Mouse (Mus musculus) liver, embryonic 16.5 days (tissue): ENCODE results near the gene Kif1bp. TPM values are rescaled to one million over a fixed set of nuclear protein-coding genes. Genes with fewer than 3 reads are reported as not detected.
"Not testable (repeated sequence)": the region's sequence is repeated elsewhere in the genome, so short reads cannot be mapped to it uniquely, and the experiment has no call there.

Source experiments
- ATAC-seq: fragments of 200-750 bp; cut with Nextera tagmentation; 2 replicates; pipeline ENCODE4 v1.8.0; 2017; ENCODE audit warnings: low read depth, mild to moderate bottlenecking, moderate number of reproducible peaks, moderate library complexity
- H3K27ac ChIP-seq: fragments of 300-500 bp; sonication (generic); 2 replicates; pipeline ENCODE4 v1.5.1; 2014; ENCODE audit warnings: mild to moderate bottlenecking, low read length
- H3K27me3 ChIP-seq: fragments of 300-500 bp; sonication (generic); 2 replicates; pipeline ENCODE4 v1.6.1; 2014; ENCODE audit warnings: low read depth, low read length, mixed read lengths; ENCODE audit not compliant: control insufficient read depth, insufficient read depth
- H3K36me3 ChIP-seq: fragments of 300-500 bp; sonication (generic); 2 replicates; pipeline ENCODE4 v1.6.1; 2014; ENCODE audit warnings: mild to moderate bottlenecking; ENCODE audit not compliant: control insufficient read depth, insufficient read depth
- H3K4me1 ChIP-seq: fragments of 300-500 bp; sonication (generic); 2 replicates; pipeline ENCODE4 v1.6.1; 2014; ENCODE audit warnings: low read depth, low read length, mixed read lengths; ENCODE audit not compliant: control insufficient read depth
- H3K4me2 ChIP-seq: fragments of 300-500 bp; sonication (generic); 2 replicates; pipeline ENCODE4 v1.6.1; 2014; ENCODE audit warnings: low read depth, low read length, mixed read lengths
- H3K4me3 ChIP-seq: fragments of 300-500 bp; sonication (generic); 2 replicates; pipeline ENCODE4 v1.5.1; 2014; ENCODE audit warnings: low read depth, mild to moderate bottlenecking, low read length
- H3K9ac ChIP-seq: fragments of 300-500 bp; sonication (generic); 2 replicates; pipeline ENCODE4 v1.6.1; 2014; ENCODE audit warnings: low read depth, low read length
- H3K9me3 ChIP-seq: fragments of 300-500 bp; sonication (generic); replicated peaks from 2 replicates; pipeline ENCODE4 v1.6.1; 2016; ENCODE audit warnings: low read length; ENCODE audit not compliant: control insufficient read depth
- WGBS: fragments of 180-500 bp; shearing (Covaris S2); extraction: QIAGEN DNeasy Blood & Tissue Kit; methylation state at CpG from one replicate; pipeline ENCODE4 v1.1.7; 2014; ENCODE audit not compliant: insufficient replicate concordance; 5-methylcytosine and 5-hydroxymethylcytosine counted together
- polyA plus RNA-seq: library from polyadenylated mRNA; unstranded; fragments of >200 nt; fragmentation: Nextera tagmentation; extraction: Ambion mirVana; gene quantifications from 2 replicates; pipeline ENCODE4 v1.2.1, GENCODE M21; 2015

The Kif1bp gene
- polyA plus RNA-seq, 1 experiment from 2014 or later = 9.9 TPM

GRCm38 (mm10) chr10:62501951-62502350, 76.3 kb downstream of the Kif1bp start:
- no peak overlapping the region for H3K4me3 ChIP-seq
- ATAC-seq = no peak
- 65% methylated on average over 7 of the region's 7 CpGs for WGBS

GRCm38 (mm10) chr10:62500916-62501615, 77.2 kb downstream of the Kif1bp start:
- Histone ChIP-seq H3K9me3 (no peaks in the 10 kb centered on the region), H3K4me2 (peak overlapping the region; percentile 17; the same call in 1 of the 2 replicates), H3K9ac (no peak overlapping the region), H3K4me1 (peaks cover 45% of the 10 kb centered on the region), H3K27ac (no peak overlapping the region), H3K4me3 (no peak overlapping the region), H3K27me3 (no peaks in the 10 kb centered on the region), H3K36me3 (no peaks in the 10 kb centered on the region)
- WGBS = 56% methylated on average over 9 of the region's 9 CpGs
- ATAC-seq = no peak

More at GRCm38 (mm10) chr10:62501951-62502350, 76.3 kb downstream of the Kif1bp start:
- Histone ChIP-seq H3K4me2 (no peak overlapping the region), H3K4me1 (peaks cover 47% of the 10 kb centered on the region), H3K27me3 (no peaks in the 10 kb centered on the region), H3K27ac (no peak overlapping the region; the same call in 1 of the 2 replicates), H3K9me3 (no peaks in the 10 kb centered on the region), H3K36me3 (no peaks in the 10 kb centered on the region), H3K9ac (no peak overlapping the region)

DNA sequence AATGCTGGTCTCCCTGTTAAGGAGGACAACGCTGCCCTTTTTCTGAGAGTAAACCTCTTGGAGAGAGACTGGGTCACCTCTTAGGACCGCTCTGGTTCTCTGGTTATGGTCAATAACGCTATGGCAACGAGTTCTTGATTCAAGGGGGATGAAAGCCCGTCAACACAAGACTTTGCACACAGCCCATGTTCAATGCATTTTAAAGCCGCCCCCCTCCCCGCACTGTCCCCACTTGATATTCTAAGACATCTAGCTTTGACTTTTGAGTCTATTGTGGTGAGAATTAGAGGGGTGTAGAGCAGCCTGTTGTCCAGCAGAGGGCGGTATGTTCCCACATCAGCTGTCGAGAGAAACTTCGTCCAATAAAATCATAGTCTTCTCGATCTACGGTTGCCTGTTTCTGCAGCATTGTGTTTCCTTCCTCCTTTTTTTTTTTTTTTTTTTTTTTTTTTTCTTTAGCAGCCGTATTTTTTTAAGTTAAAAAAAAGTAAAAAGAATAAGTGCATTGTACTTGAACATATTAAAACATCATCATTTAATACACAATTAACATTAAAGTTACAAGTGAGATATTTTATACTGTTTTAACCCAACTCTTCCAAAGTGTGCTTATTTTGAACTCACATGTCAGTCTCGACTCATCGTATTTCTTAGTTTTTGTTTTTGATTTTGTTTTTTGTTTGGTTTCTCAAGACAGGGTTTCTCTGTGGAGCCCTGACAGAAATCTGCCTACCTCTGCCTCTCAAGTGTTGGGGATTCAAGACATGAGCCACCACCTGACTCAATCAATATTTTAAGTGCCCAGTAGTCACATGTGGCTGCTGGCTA, 78.0 kb downstream of the Kif1bp start:
- 23% methylated on average over 15 of the region's 15 CpGs for WGBS
- no peaks in the 10 kb centered on the region for H3K9me3 ChIP-seq
- no peaks in the 10 kb centered on the region for H3K36me3 ChIP-seq
- peaks cover 39% of the 10 kb centered on the region for H3K4me1 ChIP-seq
- H3K27me3 ChIP-seq = no peaks in the 10 kb centered on the region
- H3K4me2 ChIP-seq = peak overlapping the region; percentile 17; the same call in 1 of the 2 replicates
- no peak overlapping the region for H3K4me3 ChIP-seq
- no peak overlapping the region for H3K27ac ChIP-seq
- H3K9ac ChIP-seq = no peak overlapping the region
- peak; percentile 22; the same call in 1 of the 2 replicates for ATAC-seq

DNA sequence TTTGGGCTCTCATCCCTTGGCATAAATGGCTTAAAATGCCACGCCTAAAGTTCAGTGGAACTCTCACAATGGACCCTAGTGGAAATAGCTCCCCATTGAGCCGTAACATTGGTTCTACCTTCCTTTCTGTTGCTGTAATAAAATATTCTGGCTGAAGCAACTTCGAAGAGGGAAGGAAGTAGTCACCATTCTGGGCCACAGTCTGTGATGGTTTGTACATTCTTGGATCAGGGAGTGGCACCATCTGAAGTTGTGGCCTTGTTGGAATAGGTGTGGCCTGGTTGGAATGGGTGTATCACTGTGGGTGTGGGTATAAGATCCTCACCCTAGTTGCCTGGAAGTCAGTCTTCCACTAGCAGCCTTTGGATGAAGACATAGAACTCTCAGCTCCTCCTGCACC, 86.6 kb downstream of the Kif1bp start:
- peaks cover 17% of the 10 kb centered on the region for H3K4me1 ChIP-seq
- not testable (repeated sequence) for H3K36me3 ChIP-seq, ATAC-seq, H3K4me3 ChIP-seq, H3K9ac ChIP-seq, H3K27me3 ChIP-seq, H3K27ac ChIP-seq, H3K9me3 ChIP-seq
- WGBS = 68% methylated on average over 3 of the region's 3 CpGs
- H3K4me2 ChIP-seq = peak overlapping the region; percentile 13; the same call in 1 of the 2 replicates

Other genes with a start within 250 kb of the Kif1bp start
- gene Hk1, start 198.5 kb downstream of the Kif1bp start, polyA plus RNA-seq = 94.2 and 98.9 TPM in 2 replicates
- 10.3 and 14.0 TPM in 2 replicates for gene Hkdc1, start 156.0 kb downstream of the Kif1bp start, polyA plus RNA-seq
- 0.08 and 0.09 TPM in 2 replicates for gene 4930507D05Rik, start 129.0 kb downstream of the Kif1bp start, polyA plus RNA-seq
- 11.4 and 11.6 TPM in 2 replicates for gene Supv3l1, start 128.7 kb downstream of the Kif1bp start, polyA plus RNA-seq
- gene Vps26a, start 91.7 kb downstream of the Kif1bp start, polyA plus RNA-seq = 38.0 and 44.0 TPM in 2 replicates
- 62.1 and 65.8 TPM in 2 replicates for gene Srgn, start 51.0 kb downstream of the Kif1bp start, polyA plus RNA-seq
- gene Ddx21, start 23.8 kb upstream of the Kif1bp start, polyA plus RNA-seq = 9.6 and 10.3 TPM in 2 replicates
- 34.4 and 35.4 TPM in 2 replicates for gene Ddx50, start 72.8 kb upstream of the Kif1bp start, polyA plus RNA-seq
- gene Stox1, start 147.7 kb upstream of the Kif1bp start, polyA plus RNA-seq = 0.11 and 0.19 TPM in 2 replicates
- gene Ccar1, start 213.8 kb upstream of the Kif1bp start, polyA plus RNA-seq = 45.0 and 47.3 TPM in 2 replicates